Mouse (Mus musculus) heart, postnatal 0 days (tissue): ENCODE measurements around the gene Cdv3.

Source experiments
- CTCF ChIP-seq: IDR thresholded peaks from 2 replicates; pipeline ENCODE4 v1.5.1; 2016; ENCODE audit warnings: antibody characterized with exemption, control low read depth, low read depth
- EP300 ChIP-seq: IDR thresholded peaks from 2 replicates; pipeline ENCODE4 v1.6.1; 2016; ENCODE audit warnings: antibody characterized with exemption, low read depth

GRCm38 (mm10) chr9:103383576-103383975 lies 17.9 kb upstream of the Cdv3 start:
- no peak for TF ChIP-seq CTCF
- TF ChIP-seq EP300 = no peak
